Mouse (Mus musculus) kidney, adult 18-20 months (tissue): ENCODE measurements around the gene Galnt7.

ENCODE experiments used
- DNase-seq: peaks from one replicate; pipeline ENCODE4 v3.0.0; 2021

Galnt7 gene

GRCm38 (mm10) chr8:57652456-57653055 lies at the start of gene Galnt7:
Gene Galnt7 (minus strand): TSS chr8:57653032.
- peak; percentile 73 for DNase-seq

GRCm38 (mm10) chr8:57688633-57689032 lies 35.8 kb upstream of the Galnt7 start:
- DNase-seq = no peak

GRCm38 (mm10) chr8:57685803-57686202 lies 33.0 kb upstream of the Galnt7 start:
- DNase-seq = no peak

GRCm38 (mm10) chr8:57680044-57680443 lies 27.2 kb upstream of the Galnt7 start:
- no peak for DNase-seq

GRCm38 (mm10) chr8:57664121-57664520 lies 11.3 kb upstream of the Galnt7 start:
- no peak for DNase-seq

- no peak for DNase-seq
Observed at GRCm38 (mm10) chr8:57660019-57660418, 7.2 kb upstream of the Galnt7 start.

- no peak for DNase-seq
Observed at GRCm38 (mm10) chr8:57656446-57656845, 3.6 kb upstream of the Galnt7 start.

- no peak for DNase-seq
Observed at GRCm38 (mm10) chr8:57654146-57654545, 1.3 kb upstream of the Galnt7 start.

GRCm38 (mm10) chr8:57653768-57654125 lies 915 bp upstream of the Galnt7 start:
- DNase-seq = no peak

GRCm38 (mm10) chr8:57653056-57653767 lies 380 bp upstream of the Galnt7 start:
- peak; percentile 50 for DNase-seq

GRCm38 (mm10) chr8:57651689-57652455 lies 960 bp downstream of the Galnt7 start:
- DNase-seq = peak; percentile 84

- DNase-seq = no peak
Observed at GRCm38 (mm10) chr8:57651357-57651688, 1.5 kb downstream of the Galnt7 start.

GRCm38 (mm10) chr8:57650216-57650615 lies 2.6 kb downstream of the Galnt7 start:
- no peak for DNase-seq

- DNase-seq = no peak
Observed at GRCm38 (mm10) chr8:57647566-57647965, 5.3 kb downstream of the Galnt7 start.

GRCm38 (mm10) chr8:57644281-57644680 lies 8.6 kb downstream of the Galnt7 start:
- no peak for DNase-seq

GRCm38 (mm10) chr8:57642722-57643121 lies 10.1 kb downstream of the Galnt7 start:
- no peak for DNase-seq

GRCm38 (mm10) chr8:57638925-57639324 lies 13.9 kb downstream of the Galnt7 start:
- no peak for DNase-seq

GRCm38 (mm10) chr8:57637599-57638280 lies 15.1 kb downstream of the Galnt7 start:
- no peak for DNase-seq

GRCm38 (mm10) chr8:57636698-57637097 lies 16.1 kb downstream of the Galnt7 start:
- DNase-seq = peak; percentile 13

- DNase-seq = no peak
Observed at GRCm38 (mm10) chr8:57636281-57636680, 16.6 kb downstream of the Galnt7 start.

GRCm38 (mm10) chr8:57631780-57632179 lies 21.1 kb downstream of the Galnt7 start:
- DNase-seq = no peak

- no peak for DNase-seq
Observed at GRCm38 (mm10) chr8:57630148-57630547, 22.7 kb downstream of the Galnt7 start.
